Mouse (Mus musculus) cerebellum, adult 2 months (tissue): Measurements from ENCODE around the gene Slc8a2.

Experiments used
- CTCF ChIP-seq: fragments of 200-500 bp; IDR thresholded peaks from 2 replicates; pipeline ENCODE4 v1.5.1; 2011; ENCODE audit warnings: low read depth, mild to moderate bottlenecking, control low read depth, low read length, moderate library complexity, borderline replicate concordance; ENCODE audit not compliant: insufficient read depth
- POLR2A ChIP-seq: fragments of 200-500 bp; IDR thresholded peaks from 2 replicates; pipeline ENCODE4 v1.6.1; 2011; ENCODE audit warnings: low read length, control low read depth, borderline replicate concordance; ENCODE audit not compliant: insufficient read depth

DNA sequence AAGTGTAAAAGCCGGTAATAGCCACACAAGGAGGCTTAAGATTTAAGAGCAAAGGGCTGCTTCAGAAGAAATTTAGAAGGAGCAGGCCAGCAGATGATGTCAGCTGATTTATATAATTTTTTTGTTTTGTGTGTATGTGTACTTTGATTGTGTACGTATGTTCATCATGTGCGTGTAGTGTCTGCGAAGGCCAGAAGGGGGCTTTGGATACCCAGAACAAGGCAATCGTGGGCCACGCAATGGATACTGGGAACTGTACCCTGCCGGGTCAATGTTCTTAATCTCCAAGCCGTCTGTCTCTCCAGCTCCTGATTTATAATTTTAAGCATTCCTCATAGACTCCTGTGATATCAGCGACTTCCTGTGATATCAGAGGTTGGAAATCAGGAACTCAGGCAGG, 31.7 kb downstream of the Slc8a2 start:
- TF ChIP-seq CTCF, result no peak
- TF ChIP-seq POLR2A, result no peak
